Mouse (Mus musculus) erythroid progenitor cell, adult 5-6 weeks (primary cell): ENCODE measurements around the gene Nit1. TPM values are rescaled to one million over a fixed set of nuclear protein-coding genes. Genes with fewer than 3 reads are reported as not detected.
A peak's percentile ranks its signal among the peaks of the same experiment; 100 is the strongest.
"Not testable (repeated sequence)": the region's sequence is repeated elsewhere in the genome, so short reads cannot be mapped to it uniquely, and the experiment has no call there.

Experiments used
- ATAC-seq: replicated peaks from 2 replicates; pipeline ENCODE4 v1.8.0; 2016; ENCODE audit warnings: moderate number of reproducible peaks, mild to moderate bottlenecking, moderate TSS enrichment, inconsistent platforms; ENCODE audit not compliant: poor library complexity, low FRiP score, severe bottlenecking
- total RNA-seq, 2 experiments: library from RNA; stranded (forward) in 1 of 2; stranded (reverse) in 1 of 2; fragments of 150-400 nt in 1 of 2; fragments of 186-747, 209-891 nt in 1 of 2; gene quantifications; 2 replicates each; pipeline versions ENCODE4 v1.2.3 to v1.2.4; 2015 to 2017; ENCODE audit warnings: low replicate concordance in 2 of 2

The Nit1 gene
- total RNA-seq, 2 experiments from 2014 or later: 6.7 to 11.6 TPM

- not testable (repeated sequence) for ATAC-seq
Observed at GRCm38 (mm10) chr1:171306157-171306556, 39.3 kb downstream of the Nit1 start.

- no peak for ATAC-seq
Observed at GRCm38 (mm10) chr1:171298226-171298625, 47.2 kb downstream of the Nit1 start.

- ATAC-seq: no peak
Observed at GRCm38 (mm10) chr1:171295063-171295402, 50.4 kb downstream of the Nit1 start.

GRCm38 (mm10) chr1:171294298-171295062 is 51.0 kb downstream of the Nit1 start, which contains the start of gene Ufc1:
TSS of gene Ufc1 (minus strand) at chr1:171295024.
- peak; percentile 92 for ATAC-seq

- ATAC-seq: no peak
Observed at GRCm38 (mm10) chr1:171293906-171294297, 51.5 kb downstream of the Nit1 start.

- no peak for ATAC-seq
Observed at GRCm38 (mm10) chr1:171293351-171293750, 52.1 kb downstream of the Nit1 start.

- ATAC-seq: no peak
Observed at GRCm38 (mm10) chr1:171288328-171288727, 57.1 kb downstream of the Nit1 start.

Other genes with a start within 250 kb of the Nit1 start
- gene Cfap126, start 231.7 kb downstream of the Nit1 start, total RNA-seq (2015; ENCODE audit: low replicate concordance): 19.8 TPM in 1 of 2 replicates, not detected in the other
- gene Cfap126, start 231.7 kb downstream of the Nit1 start, total RNA-seq (2017; ENCODE audit: low replicate concordance): not detected in 2 replicates
- 50.8 and 70.4 TPM in 2 replicates for gene Sdhc, start 195.0 kb downstream of the Nit1 start, total RNA-seq (2015; ENCODE audit: low replicate concordance)
- 4.7 and 14.6 TPM in 2 replicates for gene Sdhc, start 195.0 kb downstream of the Nit1 start, total RNA-seq (2017; ENCODE audit: low replicate concordance)
- not detected in 2 replicates for gene Mpz, start 194.9 kb downstream of the Nit1 start, total RNA-seq (2015; ENCODE audit: low replicate concordance)
- gene Mpz, start 194.9 kb downstream of the Nit1 start, total RNA-seq (2017; ENCODE audit: low replicate concordance): not detected in 2 replicates
- 1.7 and 3.6 TPM in 2 replicates for gene Pcp4l1, start 149.4 kb downstream of the Nit1 start, total RNA-seq (2015; ENCODE audit: low replicate concordance)
- gene Pcp4l1, start 149.4 kb downstream of the Nit1 start, total RNA-seq (2017; ENCODE audit: low replicate concordance): not detected in 2 replicates
- not detected in 2 replicates for gene Nr1i3, start 131.7 kb downstream of the Nit1 start, total RNA-seq (2015; ENCODE audit: low replicate concordance)
- gene Nr1i3, start 131.7 kb downstream of the Nit1 start, total RNA-seq (2017; ENCODE audit: low replicate concordance): 0.39 TPM in 1 of 2 replicates, not detected in the other
- gene Tomm40l, start 123.1 kb downstream of the Nit1 start, total RNA-seq (2015; ENCODE audit: low replicate concordance): 1.1 and 4.2 TPM in 2 replicates
- gene Tomm40l, start 123.1 kb downstream of the Nit1 start, total RNA-seq (2017; ENCODE audit: low replicate concordance): 4.0 and 4.1 TPM in 2 replicates
- gene Apoa2, start 120.6 kb downstream of the Nit1 start, total RNA-seq (2015; ENCODE audit: low replicate concordance): 16.8 TPM in 1 of 2 replicates, not detected in the other
- gene Apoa2, start 120.6 kb downstream of the Nit1 start, total RNA-seq (2017; ENCODE audit: low replicate concordance): not detected in 2 replicates
- gene Fcer1g, start 111.3 kb downstream of the Nit1 start, total RNA-seq (2015; ENCODE audit: low replicate concordance): 214 and 248 TPM in 2 replicates
- gene Fcer1g, start 111.3 kb downstream of the Nit1 start, total RNA-seq (2017; ENCODE audit: low replicate concordance): 39.7 and 114 TPM in 2 replicates
- gene Adamts4, start 95.2 kb downstream of the Nit1 start, total RNA-seq (2015; ENCODE audit: low replicate concordance): 0.42 TPM in 1 of 2 replicates, not detected in the other
- gene Adamts4, start 95.2 kb downstream of the Nit1 start, total RNA-seq (2017; ENCODE audit: low replicate concordance): not detected in 2 replicates
- 86.5 and 106 TPM in 2 replicates for gene Ndufs2, start 94.3 kb downstream of the Nit1 start, total RNA-seq (2015; ENCODE audit: low replicate concordance)
- 40.8 and 73.3 TPM in 2 replicates for gene Ndufs2, start 94.3 kb downstream of the Nit1 start, total RNA-seq (2017; ENCODE audit: low replicate concordance)
- gene B4galt3, start 75.3 kb downstream of the Nit1 start, total RNA-seq (2015; ENCODE audit: low replicate concordance): 19.7 and 20.5 TPM in 2 replicates
- 26.8 and 40.8 TPM in 2 replicates for gene B4galt3, start 75.3 kb downstream of the Nit1 start, total RNA-seq (2017; ENCODE audit: low replicate concordance)
- 739 and 765 TPM in 2 replicates for gene Ppox, start 64.5 kb downstream of the Nit1 start, total RNA-seq (2015; ENCODE audit: low replicate concordance)
- gene Ppox, start 64.5 kb downstream of the Nit1 start, total RNA-seq (2017; ENCODE audit: low replicate concordance): 644 and 799 TPM in 2 replicates
- 39.0 and 64.9 TPM in 2 replicates for gene Usp21, start 57.7 kb downstream of the Nit1 start, total RNA-seq (2015; ENCODE audit: low replicate concordance)
- gene Usp21, start 57.7 kb downstream of the Nit1 start, total RNA-seq (2017; ENCODE audit: low replicate concordance): 18.5 and 33.2 TPM in 2 replicates
- 26.8 and 39.3 TPM in 2 replicates for gene Ufc1, start 50.6 kb downstream of the Nit1 start, total RNA-seq (2015; ENCODE audit: low replicate concordance)
- 1.7 and 14.2 TPM in 2 replicates for gene Ufc1, start 50.6 kb downstream of the Nit1 start, total RNA-seq (2017; ENCODE audit: low replicate concordance)
- 13.4 and 28.8 TPM in 2 replicates for gene Dedd, start 16.5 kb downstream of the Nit1 start, total RNA-seq (2015; ENCODE audit: low replicate concordance)
- 3.3 and 6.5 TPM in 2 replicates for gene Dedd, start 16.5 kb downstream of the Nit1 start, total RNA-seq (2017; ENCODE audit: low replicate concordance)
- 10.1 and 22.0 TPM in 2 replicates for gene Pfdn2, start within 50 bp of the Nit1 start, total RNA-seq (2015; ENCODE audit: low replicate concordance)
- 9.0 and 10.1 TPM in 2 replicates for gene Pfdn2, start within 50 bp of the Nit1 start, total RNA-seq (2017; ENCODE audit: low replicate concordance)
- not detected in 2 replicates for gene Klhdc9, start 15.2 kb upstream of the Nit1 start, total RNA-seq (2015; ENCODE audit: low replicate concordance)
- 3.3 TPM in 1 of 2 replicates, not detected in the other for gene Klhdc9, start 15.2 kb upstream of the Nit1 start, total RNA-seq (2017; ENCODE audit: low replicate concordance)
- not detected in 2 replicates for gene Nectin4, start 24.5 kb upstream of the Nit1 start, total RNA-seq (2015; ENCODE audit: low replicate concordance)
- 0.51 and 0.53 TPM in 2 replicates for gene Nectin4, start 24.5 kb upstream of the Nit1 start, total RNA-seq (2017; ENCODE audit: low replicate concordance)
- gene Arhgap30, start 43.3 kb upstream of the Nit1 start, total RNA-seq (2015; ENCODE audit: low replicate concordance): 11.7 and 15.9 TPM in 2 replicates
- 16.7 and 22.9 TPM in 2 replicates for gene Arhgap30, start 43.3 kb upstream of the Nit1 start, total RNA-seq (2017; ENCODE audit: low replicate concordance)
- 1.7 and 4.3 TPM in 2 replicates for gene Usf1, start 65.7 kb upstream of the Nit1 start, total RNA-seq (2015; ENCODE audit: low replicate concordance)
- 5.0 and 9.1 TPM in 2 replicates for gene Usf1, start 65.7 kb upstream of the Nit1 start, total RNA-seq (2017; ENCODE audit: low replicate concordance)
- not detected in 2 replicates for gene Tstd1, start 73.2 kb upstream of the Nit1 start, total RNA-seq (2015; ENCODE audit: low replicate concordance)
- gene Tstd1, start 73.2 kb upstream of the Nit1 start, total RNA-seq (2017; ENCODE audit: low replicate concordance): 0.90 TPM in 1 of 2 replicates, not detected in the other
- gene F11r, start 91.9 kb upstream of the Nit1 start, total RNA-seq (2015; ENCODE audit: low replicate concordance): not detected in 2 replicates
- gene F11r, start 91.9 kb upstream of the Nit1 start, total RNA-seq (2017; ENCODE audit: low replicate concordance): not detected in 2 replicates
- not detected in 2 replicates for gene Alyref2, start 157.8 kb upstream of the Nit1 start, total RNA-seq (2015; ENCODE audit: low replicate concordance)
- gene Alyref2, start 157.8 kb upstream of the Nit1 start, total RNA-seq (2017; ENCODE audit: low replicate concordance): 5.5 TPM in 1 of 2 replicates, not detected in the other
- not detected in 2 replicates for gene Itln1, start 189.6 kb upstream of the Nit1 start, total RNA-seq (2015; ENCODE audit: low replicate concordance)
- not detected in 2 replicates for gene Itln1, start 189.6 kb upstream of the Nit1 start, total RNA-seq (2017; ENCODE audit: low replicate concordance)
- gene Cd244a, start 213.5 kb upstream of the Nit1 start, total RNA-seq (2015; ENCODE audit: low replicate concordance): 1.8 and 4.6 TPM in 2 replicates
- gene Cd244a, start 213.5 kb upstream of the Nit1 start, total RNA-seq (2017; ENCODE audit: low replicate concordance): 2.2 TPM in 1 of 2 replicates, not detected in the other